Mouse (Mus musculus) cortical plate, adult 2 months (tissue): ENCODE results near the gene AL607142.1. TPM values are rescaled to one million over a fixed set of nuclear protein-coding genes. Genes with fewer than 3 reads are reported as not detected.

Experiments used
- H3K27ac ChIP-seq: fragments of 200-500 bp; 2 replicates; pipeline ENCODE4 v1.5.1; 2012; ENCODE audit warnings: low read length, control low read depth, inconsistent platforms; ENCODE audit not compliant: insufficient read depth
- H3K4me1 ChIP-seq: fragments of 200-500 bp; 2 replicates; pipeline ENCODE4 v1.6.1; 2011; ENCODE audit warnings: low read length; ENCODE audit not compliant: control insufficient read depth, insufficient read depth
- H3K4me3 ChIP-seq: fragments of 200-500 bp; 2 replicates; pipeline ENCODE4 v1.5.1; 2011; ENCODE audit warnings: mild to moderate bottlenecking, low read length, control low read depth; ENCODE audit not compliant: insufficient read depth
- CTCF ChIP-seq: fragments of 200-500 bp; IDR thresholded peaks from 2 replicates; pipeline ENCODE4 v1.5.1; 2011; ENCODE audit warnings: mild to moderate bottlenecking, control low read depth, low read length; ENCODE audit not compliant: insufficient read depth; ENCODE audit errors: extremely low read depth
- POLR2A ChIP-seq: fragments of 200-500 bp; IDR thresholded peaks from 2 replicates; pipeline ENCODE4 v1.6.1; 2011; ENCODE audit warnings: mild to moderate bottlenecking, low read length, control low read depth; ENCODE audit not compliant: insufficient read depth; ENCODE audit errors: extremely low read depth
- polyA plus RNA-seq: library from polyadenylated mRNA; depleted of rRNA; stranded (reverse); fragments of >200 nt; gene quantifications from 2 replicates; pipeline ENCODE4 v1.2.3, GENCODE M21; 2012

Gene AL607142.1
- polyA plus RNA-seq, 1 experiment, result not detected

DNA sequence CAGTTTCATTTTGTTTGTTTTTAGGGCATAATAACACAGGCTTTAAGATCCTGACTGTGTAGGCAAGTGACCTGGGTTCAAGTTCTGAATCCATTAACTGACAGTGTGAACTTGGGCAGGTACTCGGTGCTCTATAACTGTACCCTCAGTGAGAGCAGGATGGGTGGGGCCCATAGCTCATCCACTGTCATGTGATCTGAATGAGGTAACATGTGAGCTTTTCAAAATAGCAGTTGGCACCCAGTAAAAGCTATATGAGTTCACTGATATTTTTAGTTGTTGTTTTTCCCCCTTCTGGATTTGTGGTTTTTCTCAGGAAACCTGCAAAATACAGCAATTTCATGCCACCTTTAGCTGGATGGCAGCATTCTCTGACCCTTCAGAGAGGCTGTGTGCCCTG lies 51.5 kb downstream of the AL607142.1 start:
- H3K4me1 ChIP-seq, result peaks cover 5% of the 10 kb centered on the region
- H3K4me3 ChIP-seq, result no peak overlapping the region
- no peak overlapping the region for H3K27ac ChIP-seq
- TF ChIP-seq CTCF, result no peak
- TF ChIP-seq POLR2A, result no peak

DNA sequence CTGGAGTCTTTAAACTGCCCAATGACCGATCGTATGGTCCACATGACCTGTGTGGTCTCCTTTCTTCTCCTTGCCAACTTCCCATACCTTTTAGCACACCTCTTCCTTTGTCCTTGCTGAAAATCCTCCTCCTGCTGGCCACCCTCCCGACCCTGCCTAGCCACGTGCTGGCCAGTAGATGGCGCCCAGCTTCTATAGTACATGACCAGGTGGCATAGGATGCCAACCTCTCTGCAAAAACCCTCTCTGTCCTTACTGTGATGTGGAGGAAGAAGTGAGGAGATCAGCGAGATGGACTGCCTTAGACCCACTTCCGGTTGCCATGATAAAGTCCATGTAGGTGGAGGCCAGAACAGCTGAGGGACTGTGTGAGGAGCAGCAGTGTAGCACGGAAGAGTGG lies 55.5 kb downstream of the AL607142.1 start:
- H3K27ac ChIP-seq, result no peak overlapping the region
- TF ChIP-seq CTCF (peak; percentile 75), POLR2A (no peak)
- H3K4me3 ChIP-seq, result no peak overlapping the region
- peaks cover 5% of the 10 kb centered on the region for H3K4me1 ChIP-seq

DNA sequence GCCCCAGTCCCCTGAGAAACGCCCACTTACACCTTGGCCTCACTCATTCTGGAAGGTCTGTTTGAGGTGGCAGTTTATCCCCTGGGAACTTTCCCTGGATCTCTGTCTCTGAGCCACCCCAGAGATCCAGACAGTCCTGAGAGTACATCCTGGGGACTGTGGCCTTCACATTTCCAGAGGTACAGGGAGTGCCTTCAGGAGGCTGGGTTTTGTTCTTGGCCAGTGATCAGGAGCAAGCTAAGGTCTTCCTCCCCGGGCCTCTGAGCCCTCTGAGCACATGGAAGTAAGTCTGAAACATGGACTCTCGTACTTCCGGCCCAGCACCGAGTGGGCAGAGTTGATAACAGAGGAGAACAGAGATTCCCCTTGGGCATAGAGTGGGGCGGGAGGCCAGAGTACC lies 59.9 kb downstream of the AL607142.1 start:
- peaks cover 8% of the 10 kb centered on the region for H3K4me1 ChIP-seq
- no peak for TF ChIP-seq CTCF
- TF ChIP-seq POLR2A, result no peak
- no peak overlapping the region for H3K4me3 ChIP-seq
- no peak overlapping the region for H3K27ac ChIP-seq

DNA sequence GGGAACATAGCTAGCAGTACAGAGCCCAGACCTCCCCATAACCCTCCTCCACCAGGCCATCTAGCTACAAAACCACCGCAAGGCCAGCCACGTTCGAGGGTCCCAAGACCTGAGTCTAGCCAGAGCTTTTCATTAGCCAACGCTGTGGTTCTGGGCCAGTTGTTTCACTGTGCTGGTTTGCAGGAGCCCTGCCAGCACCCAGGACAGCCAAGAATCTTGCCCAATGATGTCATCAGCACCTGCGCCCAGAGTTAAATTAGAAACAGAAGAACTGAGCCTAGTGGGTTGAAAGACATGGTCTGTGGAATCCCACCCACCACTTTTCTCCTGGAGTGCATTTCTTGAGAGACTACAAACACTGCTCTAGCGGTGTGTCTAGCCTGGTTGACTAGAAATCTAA lies 61.3 kb downstream of the AL607142.1 start:
- Histone ChIP-seq H3K4me1 (peaks cover 8% of the 10 kb centered on the region), H3K27ac (no peak overlapping the region), H3K4me3 (no peak overlapping the region)
- TF ChIP-seq POLR2A, result no peak
- no peak for TF ChIP-seq CTCF

- Histone ChIP-seq H3K4me1 (peaks cover 8% of the 10 kb centered on the region), H3K27ac (no peak overlapping the region), H3K4me3 (no peak overlapping the region)
- TF ChIP-seq POLR2A, result no peak
- no peak for TF ChIP-seq CTCF
Observed at GRCm38 (mm10) chr4:120127333-120127732, 62.5 kb downstream of the AL607142.1 start.

DNA sequence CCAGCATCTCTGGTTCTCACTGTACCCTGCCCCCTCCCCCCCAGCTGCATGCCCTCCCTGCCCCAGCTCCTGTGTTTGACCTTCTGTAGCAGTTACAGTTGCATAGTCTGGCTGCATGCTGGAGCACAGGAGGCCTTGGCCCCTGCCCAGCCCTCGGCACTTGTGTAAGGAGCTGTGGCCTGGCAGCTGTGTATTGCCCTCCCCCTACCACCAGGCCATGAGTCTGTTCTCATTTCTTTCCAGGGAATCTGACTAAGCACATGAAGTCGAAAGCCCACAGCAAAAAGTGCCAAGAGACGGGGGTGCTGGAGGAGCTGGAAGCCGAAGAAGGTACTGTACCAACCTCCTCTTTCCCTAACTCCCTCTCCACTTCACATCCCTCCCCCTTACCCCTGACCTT lies 63.2 kb downstream of the AL607142.1 start:
- no peak overlapping the region for H3K27ac ChIP-seq
- TF ChIP-seq POLR2A (no peak), CTCF (no peak)
- peaks cover 8% of the 10 kb centered on the region for H3K4me1 ChIP-seq
- no peak overlapping the region for H3K4me3 ChIP-seq

- peaks cover 8% of the 10 kb centered on the region for H3K4me1 ChIP-seq
- TF ChIP-seq POLR2A (no peak), CTCF (peak; percentile 93)
- H3K4me3 ChIP-seq, result no peak overlapping the region
- H3K27ac ChIP-seq, result no peak overlapping the region
Observed at GRCm38 (mm10) chr4:120129233-120129885, 64.6 kb downstream of the AL607142.1 start.

DNA sequence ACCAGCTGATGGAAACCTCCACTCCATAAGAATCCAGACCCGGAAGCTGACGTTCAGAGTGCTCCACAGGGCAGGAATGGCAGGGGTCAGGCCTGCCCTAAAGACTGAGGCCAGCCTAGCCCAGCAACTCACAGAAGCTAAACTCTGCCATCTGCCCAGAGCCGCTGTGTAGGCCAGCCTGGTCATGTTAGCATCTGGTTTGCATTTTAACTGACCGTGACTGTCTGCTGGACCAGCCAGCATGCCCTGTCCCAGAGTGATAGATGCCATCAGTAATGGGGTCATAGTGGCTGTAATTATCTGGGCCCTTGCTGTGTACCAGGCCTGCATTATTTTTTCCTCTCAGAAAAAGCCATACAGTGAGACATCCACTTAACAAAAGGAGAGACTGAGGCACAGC lies 66.1 kb downstream of the AL607142.1 start:
- Histone ChIP-seq H3K27ac (no peak overlapping the region), H3K4me3 (no peak overlapping the region), H3K4me1 (peaks cover 8% of the 10 kb centered on the region)
- no peak for TF ChIP-seq POLR2A
- no peak for TF ChIP-seq CTCF

GRCm38 (mm10) chr4:120131441-120132220 lies 66.8 kb downstream of the AL607142.1 start:
- H3K27ac ChIP-seq, result no peak overlapping the region

GRCm38 (mm10) chr4:120134223-120134622 lies 69.4 kb downstream of the AL607142.1 start:
- Histone ChIP-seq H3K27ac (no peak overlapping the region), H3K4me1 (no peaks in the 10 kb centered on the region)
- TF ChIP-seq POLR2A (no peak), CTCF (no peak)

More at GRCm38 (mm10) chr4:120131441-120132220, 66.8 kb downstream of the AL607142.1 start:
- no peak for TF ChIP-seq CTCF
- no peak for TF ChIP-seq POLR2A
- Histone ChIP-seq H3K4me3 (no peak overlapping the region), H3K4me1 (peaks cover 5% of the 10 kb centered on the region)

More at GRCm38 (mm10) chr4:120134223-120134622, 69.4 kb downstream of the AL607142.1 start:
- H3K4me3 ChIP-seq, result no peak overlapping the region
